Comparison of ENCODE assay signal across 8 mouse cellular contexts in genomic region chr6:29433038-29433803, GRCm38 (mm10). TPM values are rescaled to one million over a fixed set of nuclear protein-coding genes. Genes with fewer than 3 reads are reported as not detected.
DNase-seq lines count a peak whose midpoint lies in the region; ATAC-seq and TF ChIP-seq lines count a peak whose summit lies in the region.

Gene Flnc, plus strand, starts transcription at chr6:29433256.

- TF ChIP-seq CTCF in liver, embryonic 14.5 days (IDR thresholded peaks at IDR 0.05; ENCODE audit: low read depth): no peak
- TF ChIP-seq CTCF in olfactory bulb, adult 2 months (IDR thresholded peaks at IDR 0.05; ENCODE audit: insufficient read depth, low read depth, low read length): no peak

- H3K9me3 ChIP-seq in forebrain, embryonic 16.5 days (ENCODE audit: control insufficient read depth, low read length): no peaks in the 10 kb centered on the region
- no peaks in the 10 kb centered on the region for H3K9me3 ChIP-seq in hindbrain, embryonic 10.5 days
- H3K9me3 ChIP-seq in liver, embryonic 14.5 days (ENCODE audit: control insufficient read depth, low read length): no peaks in the 10 kb centered on the region

- no peak for TF ChIP-seq EP300 in liver, embryonic 14.5 days (IDR thresholded peaks at IDR 0.05; ENCODE audit: low read depth)

- WGBS in forebrain, embryonic 16.5 days: under 1% methylated on average over 74 of the region's 77 CpGs
- under 1% methylated on average over 77 of the region's 77 CpGs for WGBS in hindbrain, embryonic 10.5 days
- WGBS in liver, embryonic 14.5 days (ENCODE audit: insufficient replicate concordance): 1% methylated on average over 69 of the region's 77 CpGs
- 4% methylated on average over 66 of the region's 77 CpGs for WGBS in olfactory bulb, adult 2 months

- no peak within 1 kb of the TSS for H3K27ac ChIP-seq in forebrain, embryonic 16.5 days (ENCODE audit: low read length)
- H3K27ac ChIP-seq in hindbrain, embryonic 10.5 days: peak within 1 kb of the TSS; percentile 86
- H3K27ac ChIP-seq in liver, embryonic 14.5 days: no peak within 1 kb of the TSS
- H3K27ac ChIP-seq in olfactory bulb, adult 2 months (ENCODE audit: insufficient read depth, low read depth, low read length): no peak within 1 kb of the TSS

- H3K4me1 ChIP-seq in forebrain, embryonic 16.5 days (replicated peaks; ENCODE audit: control insufficient read depth, insufficient read depth, low read length): peaks cover 37% of the 10 kb centered on the region
- H3K4me1 ChIP-seq in hindbrain, embryonic 10.5 days (replicated peaks): peaks cover 63% of the 10 kb centered on the region
- no peaks in the 10 kb centered on the region for H3K4me1 ChIP-seq in liver, embryonic 14.5 days (replicated peaks; ENCODE audit: control insufficient read depth in 2 of 2, insufficient read depth in 2 of 2, low read length in 1 of 2)
- peaks cover 47% of the 10 kb centered on the region for H3K4me1 ChIP-seq in olfactory bulb, adult 2 months (ENCODE audit: control insufficient read depth, insufficient read depth, low read length)

- peak within 1 kb of the TSS; percentile 47 for H3K4me3 ChIP-seq in forebrain, embryonic 16.5 days (replicated peaks; ENCODE audit: low read length)
- H3K4me3 ChIP-seq in hindbrain, embryonic 10.5 days: peak within 1 kb of the TSS; percentile 59
- peak within 1 kb of the TSS; percentile 16 to 35; a peak in 3 of 4 replicates for H3K4me3 ChIP-seq in liver, embryonic 14.5 days (ENCODE audit: insufficient read depth in 1 of 2, low read depth in 2 of 2, low read length in 2 of 2)
- H3K4me3 ChIP-seq in olfactory bulb, adult 2 months (ENCODE audit: insufficient read depth, low read depth, low read length): peak within 1 kb of the TSS; percentile 8

- peak; percentile 41; the same call in 1 of the 2 replicates for ATAC-seq in forebrain, embryonic 16.5 days
- no peak for ATAC-seq in liver, embryonic 14.5 days (ENCODE audit: insufficient read depth)

- peak within 1 kb of the TSS; percentile 50 for H3K9ac ChIP-seq in forebrain, embryonic 16.5 days (replicated peaks; ENCODE audit: low read depth, low read length)
- no peak within 1 kb of the TSS for H3K9ac ChIP-seq in liver, embryonic 14.5 days (replicated peaks)

- TF ChIP-seq POLR2A in olfactory bulb, adult 2 months (IDR thresholded peaks at IDR 0.05; ENCODE audit: insufficient read depth, low read depth, low read length): no peak

- peak within 1 kb of the TSS; percentile 87 for H3K4me2 ChIP-seq in forebrain, embryonic 16.5 days (ENCODE audit: low read length)
- peak within 1 kb of the TSS; percentile 49 for H3K4me2 ChIP-seq in liver, embryonic 14.5 days (ENCODE audit: low read depth)

- peaks cover 18% of the 10 kb centered on the region for H3K27me3 ChIP-seq in forebrain, embryonic 16.5 days (replicated peaks; ENCODE audit: control insufficient read depth, insufficient read depth, low read length)
- peaks cover 71% of the 10 kb centered on the region for H3K27me3 ChIP-seq in hindbrain, embryonic 10.5 days (ENCODE audit: insufficient read depth, poor library complexity, severe bottlenecking)
- H3K27me3 ChIP-seq in liver, embryonic 14.5 days (ENCODE audit: control insufficient read depth, insufficient read depth, low read length): peaks cover 43% of the 10 kb centered on the region

- peak; percentile 51 to 55 for DNase-seq in cerebellum, postnatal 10 days
- no peak for DNase-seq in cerebellum, adult 9-10 months
- peak; percentile 49 for DNase-seq in adrenal gland, postnatal 10 days
- DNase-seq in hindbrain, embryonic 10.5 days (ENCODE audit: low spot score): peak; percentile 55
- DNase-seq in liver, embryonic 14.5 days (ENCODE audit: low read depth in 3 of 3, low spot score in 3 of 3): no peak
- no peak for DNase-seq in layer of hippocampus, adult 11-12 months (ENCODE audit: low spot score)

- H3K36me3 ChIP-seq in forebrain, embryonic 16.5 days (ENCODE audit: control insufficient read depth, insufficient read depth): no peaks in the 10 kb centered on the region
- no peaks in the 10 kb centered on the region for H3K36me3 ChIP-seq in hindbrain, embryonic 10.5 days
- no peaks in the 10 kb centered on the region for H3K36me3 ChIP-seq in liver, embryonic 14.5 days (replicated peaks; ENCODE audit: control insufficient read depth, insufficient read depth, low read depth)

RNA-seq across cellular contexts. Expression of gene Flnc, which starts in this region (rescaled TPM):
- 10 to 100 TPM; 17.6 to 41.6 TPM for total RNA-seq in adrenal gland, postnatal 10 days (2021)
- 2.0 and 2.7 TPM in 2 replicates for polyA plus RNA-seq in forebrain, embryonic 16.5 days (2015; fragmentation: Nextera tagmentation; extraction: Ambion mirVana)
- polyA plus RNA-seq in hindbrain, embryonic 10.5 days (2016; fragmentation: Nextera tagmentation; extraction: Ambion mirVana): 3.6 and 4.1 TPM in 2 replicates
- 0.23 and 0.30 TPM in 2 replicates for polyA plus RNA-seq in liver, embryonic 14.5 days (2012; rRNA removed)
- 0.14 and 0.33 TPM in 2 replicates for polyA plus RNA-seq in liver, embryonic 14.5 days (2014; fragmentation: Nextera tagmentation; extraction: Ambion mirVana)
- polyA plus RNA-seq in olfactory bulb, adult 2 months (2012; ENCODE audit: insufficient read depth, insufficient read length, low replicate concordance, missing spikeins): not detected in 2 replicates

Comparison
In these comparisons a context has a peak if more than half of its experiments do, and no peak if none do; other contexts are left out.
1. DNase-seq: peak in cerebellum, postnatal 10 days (2 of 2), adrenal gland, postnatal 10 days (single experiment) and hindbrain, embryonic 10.5 days (single experiment); none in cerebellum, adult 9-10 months (single experiment), liver, embryonic 14.5 days (0 of 3) and layer of hippocampus, adult 11-12 months (single experiment).
2. H3K4me3 ChIP-seq: peak in every context shown above with its lines; median percentile 59 in hindbrain, embryonic 10.5 days; 47 in forebrain, embryonic 16.5 days; 26 in liver, embryonic 14.5 days; 8 in olfactory bulb, adult 2 months.